Mouse (Mus musculus) cerebellum, postnatal 25 days (tissue): ENCODE measurements around the gene Psph.
"Not testable (repeated sequence)": the region's sequence is repeated elsewhere in the genome, so short reads cannot be mapped to it uniquely, and the experiment has no call there.

Source experiments
- DNase-seq, 2 experiments: peaks; one replicate each; pipeline ENCODE4 v3.0.0; 2021; ENCODE audit warnings: mixed read lengths in 2 of 2

The Psph gene

GRCm38 (mm10) chr5:129786818-129787790 is at the start of gene Psph:
Gene Psph (minus strand): TSS chr5:129787449.
- peak; percentile 98 for DNase-seq

GRCm38 (mm10) chr5:129790591-129790990 is 3.3 kb upstream of the Psph start:
- DNase-seq: not testable (repeated sequence)

- DNase-seq: no peak
These were observed 757 bp upstream of the Psph start for GRCm38 (mm10) chr5:129787818-129788593.

GRCm38 (mm10) chr5:129786161-129786560 is 1.1 kb downstream of the Psph start:
- DNase-seq: no peak

GRCm38 (mm10) chr5:129785235-129785870 is 1.9 kb downstream of the Psph start:
- no peak for DNase-seq

GRCm38 (mm10) chr5:129782211-129782610 is 5.0 kb downstream of the Psph start:
- DNase-seq: peak in 1 of 2 experiments; percentile 37

GRCm38 (mm10) chr5:129780131-129780530 is 7.1 kb downstream of the Psph start:
- DNase-seq: no peak

- DNase-seq: peak; percentile 85 to 89
These were observed 8.1 kb downstream of the Psph start for GRCm38 (mm10) chr5:129778996-129779716.

GRCm38 (mm10) chr5:129778348-129778995 is 8.8 kb downstream of the Psph start:
- DNase-seq: no peak

GRCm38 (mm10) chr5:129774661-129775060 is 12.6 kb downstream of the Psph start:
- DNase-seq: no peak

GRCm38 (mm10) chr5:129773330-129773729 is 13.9 kb downstream of the Psph start:
- not testable (repeated sequence) for DNase-seq

- DNase-seq: no peak
These were observed 14.8 kb downstream of the Psph start for GRCm38 (mm10) chr5:129772433-129772832.

GRCm38 (mm10) chr5:129770443-129771355 is 16.6 kb downstream of the Psph start:
- no peak for DNase-seq

GRCm38 (mm10) chr5:129761865-129762540 is 25.2 kb downstream of the Psph start:
- DNase-seq: peak; percentile 15 to 26

- DNase-seq: no peak
These were observed 27.2 kb downstream of the Psph start for GRCm38 (mm10) chr5:129759929-129760480.

GRCm38 (mm10) chr5:129756886-129757285 is 30.4 kb downstream of the Psph start:
- no peak for DNase-seq

GRCm38 (mm10) chr5:129744050-129744449 is 43.2 kb downstream of the Psph start:
- no peak for DNase-seq

- DNase-seq: no peak
These were observed 44.3 kb downstream of the Psph start for GRCm38 (mm10) chr5:129742903-129743488.

GRCm38 (mm10) chr5:129740976-129741375 is 46.3 kb downstream of the Psph start:
- peak; percentile 28 to 60 for DNase-seq
